Mouse (Mus musculus): ENCODE data around the gene Bcat1.

DNA sequence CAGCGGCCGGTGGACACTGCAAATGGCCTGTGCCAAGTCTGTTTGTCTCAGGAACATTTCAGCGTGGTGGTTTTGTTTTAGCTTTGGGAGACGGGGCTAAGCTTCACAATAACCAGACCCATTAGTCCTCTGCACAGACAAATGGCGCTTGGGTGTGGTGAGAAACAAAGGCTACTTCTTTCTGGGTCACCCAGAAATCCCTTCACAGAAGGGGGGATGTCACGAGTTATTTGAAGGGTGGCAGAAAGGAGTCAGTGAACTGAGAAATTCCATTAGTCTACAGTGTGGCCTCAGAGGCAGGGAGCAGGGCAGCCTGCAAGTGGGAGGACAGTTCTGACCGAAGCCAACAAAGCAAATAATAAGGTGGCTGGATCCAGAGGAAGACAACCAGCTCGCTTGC lies 52.0 kb downstream of the Bcat1 start:
- TF ChIP-seq CTCF (IDR thresholded peaks at IDR 0.05; ENCODE audit: borderline replicate concordance, control insufficient read depth, extremely low read depth, insufficient read depth, low read length, poor library complexity) (no peak), POLR2A (IDR thresholded peaks at IDR 0.05; ENCODE audit: control insufficient read depth, extremely low read depth, insufficient read depth, low read length, poor library complexity) (no peak)
